Mouse (Mus musculus) Patski (cell line): ENCODE results near the gene Plekha7. TPM values are rescaled to one million over a fixed set of nuclear protein-coding genes. Genes with fewer than 3 reads are reported as not detected.
A peak's percentile ranks its signal among the peaks of the same experiment; 100 is the strongest.

ENCODE experiments used
- ATAC-seq: fragments of 100-300 bp; one replicate; pipeline ENCODE4 v1.8.0; 2021
- CTCF ChIA-PET: fragments of 350-600 bp; sonication (Branson Sonifier 250); formaldehyde crosslinking; loops from one replicate; lab custom pipeline; 2022; ENCODE audit warnings: inconsistent platforms; lab: Charles Lee
- POLR2A ChIA-PET: fragments of 350-600 bp; sonication (Branson Sonifier 250); formaldehyde crosslinking; loops from one replicate; lab custom pipeline; 2022; ENCODE audit warnings: antibody characterized with exemption, inconsistent platforms; lab: Charles Lee
- DNase-seq: peaks from one replicate; pipeline ENCODE4 v3.0.0-alpha.2; 2011; ENCODE audit warnings: low read depth, low spot score
- H3K27me3 ChIP-seq: fragments of 371-371 bp; one replicate; pipeline ENCODE4 v1.5.1; 2021
- CTCF ChIP-seq: fragments of 100-300 bp; IDR thresholded peaks from one replicate; pipeline ENCODE4 v1.5.1; 2021
- in situ Hi-C: fragments of 300-500 bp; cut with MboI; formaldehyde crosslinking; loops from 3 replicates; pipeline ENCODE4 v1.11.1; 2018; ENCODE audit warnings: low pct_unique_long_range_greater_than_20kb, mixed read lengths
- polyA plus RNA-seq: library from polyadenylated mRNA; unstranded; gene quantifications from one replicate; pipeline ENCODE4 v1.2.3, GENCODE M21; 2021

The Plekha7 gene
- polyA plus RNA-seq, 1 experiment from 2014 or later, result 31.0 TPM

DNA sequence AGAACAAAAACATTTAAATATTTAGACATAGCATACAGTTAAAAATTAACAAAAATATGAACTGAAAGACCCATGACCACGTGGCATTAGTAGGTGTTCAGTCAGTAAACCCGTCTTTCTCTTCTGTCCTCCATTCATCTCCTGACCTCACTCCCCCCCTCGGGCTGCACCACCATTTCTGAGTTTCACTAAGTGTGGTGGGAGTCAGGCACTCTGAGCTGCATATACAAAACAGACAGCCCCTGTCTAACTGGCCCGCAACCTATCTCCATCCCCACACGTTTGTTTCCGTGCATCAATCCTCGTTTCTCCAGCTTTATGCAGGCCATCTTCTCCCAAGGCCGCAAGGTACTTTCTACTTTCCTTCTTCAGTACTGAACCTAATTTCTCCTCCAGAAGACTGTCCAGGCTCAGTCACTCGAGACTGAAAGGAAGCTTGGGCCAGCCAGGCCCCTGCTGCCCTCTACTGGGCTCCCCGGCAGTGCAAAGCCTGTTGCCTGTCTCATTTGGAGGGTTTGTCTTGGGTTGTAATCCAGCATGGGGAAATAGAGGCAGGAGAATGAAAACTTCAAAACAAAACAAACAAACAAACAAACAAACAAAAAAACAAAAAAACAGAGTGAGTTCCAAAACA, 15.3 kb upstream of the Plekha7 start:
- H3K27me3 ChIP-seq, result no peaks in the 10 kb centered on the region
- DNase-seq (no peak), ATAC-seq (peak; percentile 74)
- in situ Hi-C loops, result loop anchor here (10.0 kb wide), 2 partner anchors 159 to 189 kb away; no protein-coding TSS in a partner anchor
- ChIA-PET CTCF (interaction anchor here (0.9 to 6.2 kb wide), 11 partner anchors 10 to 168 kb away, joined by 3 to 38 read pairs (median 4); no protein-coding TSS in a partner anchor), POLR2A (interaction anchor here (0.6 kb wide), 1 partner anchor 33 kb away, joined by 3 read pairs; no protein-coding TSS in a partner anchor)
- peak; percentile 86 for TF ChIP-seq CTCF

DNA sequence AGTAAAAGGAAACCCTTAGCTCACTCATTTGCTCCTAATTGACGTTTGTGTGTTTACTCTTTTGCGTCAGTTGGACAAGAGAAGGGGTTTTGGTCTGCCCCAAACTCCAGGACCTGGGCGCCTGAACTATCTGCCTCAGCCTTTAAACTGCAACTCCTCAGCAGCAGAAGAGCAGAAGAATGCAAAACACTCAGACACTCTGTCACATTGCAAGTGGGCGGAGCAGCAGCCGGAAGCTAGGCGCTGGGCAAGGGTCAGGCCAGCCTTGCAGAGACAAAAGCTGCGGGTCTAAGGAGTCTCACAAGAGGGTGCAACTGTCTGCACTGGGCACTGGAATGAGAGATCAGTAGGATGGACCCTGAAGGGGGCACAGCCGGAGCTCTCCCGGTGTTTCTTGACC, 1.3 kb upstream of the Plekha7 start:
- DNase-seq (no peak), ATAC-seq (no peak)
- CTCF ChIA-PET, result interaction anchor here (1.1 to 1.2 kb wide), 2 partner anchors 9 to 46 kb away, joined by 4 to 6 read pairs; no protein-coding TSS in a partner anchor
- TF ChIP-seq CTCF, result no peak
- H3K27me3 ChIP-seq, result no peaks in the 10 kb centered on the region
- POLR2A ChIA-PET, result interaction anchor here (0.6 to 1.4 kb wide), 6 partner anchors 11 to 203 kb away, joined by 3 to 4 read pairs (median 3); no protein-coding TSS in a partner anchor
- in situ Hi-C loops, result loop anchor here (5.0 kb wide), 1 partner anchor 52 kb away; no protein-coding TSS in a partner anchor

DNA sequence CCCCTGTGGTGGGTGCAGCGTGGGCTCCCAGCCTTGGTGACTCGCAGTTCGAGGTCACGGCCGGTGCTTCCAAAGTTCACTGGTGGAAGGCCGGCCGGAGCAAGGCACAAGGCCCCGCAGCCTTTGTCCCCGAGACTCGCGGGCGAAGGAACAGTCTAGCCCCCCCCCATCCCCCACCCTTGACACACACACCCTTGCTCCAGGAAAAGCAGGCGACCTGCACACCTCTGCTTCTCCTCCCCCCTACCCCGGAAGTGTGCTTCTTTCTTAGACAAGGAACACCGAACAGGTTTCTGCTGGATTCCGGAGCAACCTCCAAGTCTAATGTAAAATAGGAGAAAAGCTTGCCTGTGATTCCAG, 436 bp upstream of the Plekha7 start:
- DNase-seq (no peak), ATAC-seq (no peak)
- ChIA-PET CTCF (interaction anchor here (0.7 to 1.2 kb wide), 2 partner anchors 9 to 45 kb away, joined by 3 to 4 read pairs; no protein-coding TSS in a partner anchor), POLR2A (interaction anchor here (1.0 to 1.4 kb wide), 3 partner anchors 11 to 46 kb away, joined by 3 to 4 read pairs (median 4); no protein-coding TSS in a partner anchor)
- no peak for TF ChIP-seq CTCF
- in situ Hi-C loops, result loop anchor here (5.0 kb wide), 1 partner anchor 51 kb away; no protein-coding TSS in a partner anchor
- H3K27me3 ChIP-seq, result no peaks in the 10 kb centered on the region

GRCm38 (mm10) chr7:116307099-116307870, 891 bp downstream of the Plekha7 start:
- in situ Hi-C loops, result loop anchor here (5.0 kb wide), 1 partner anchor 50 kb away; no protein-coding TSS in a partner anchor
- CTCF ChIA-PET, result interaction anchor here (0.8 to 1.7 kb wide), 2 partner anchors 9 to 46 kb away, joined by 3 to 6 read pairs; no protein-coding TSS in a partner anchor
- POLR2A ChIA-PET, result interaction anchor here (1.0 to 1.4 kb wide), 3 partner anchors 20 to 44 kb away, joined by 3 to 4 read pairs (median 3); no protein-coding TSS in a partner anchor
- no peaks in the 10 kb centered on the region for H3K27me3 ChIP-seq
- ATAC-seq (peak; percentile 78), DNase-seq (no peak)
- TF ChIP-seq CTCF, result no peak

DNA sequence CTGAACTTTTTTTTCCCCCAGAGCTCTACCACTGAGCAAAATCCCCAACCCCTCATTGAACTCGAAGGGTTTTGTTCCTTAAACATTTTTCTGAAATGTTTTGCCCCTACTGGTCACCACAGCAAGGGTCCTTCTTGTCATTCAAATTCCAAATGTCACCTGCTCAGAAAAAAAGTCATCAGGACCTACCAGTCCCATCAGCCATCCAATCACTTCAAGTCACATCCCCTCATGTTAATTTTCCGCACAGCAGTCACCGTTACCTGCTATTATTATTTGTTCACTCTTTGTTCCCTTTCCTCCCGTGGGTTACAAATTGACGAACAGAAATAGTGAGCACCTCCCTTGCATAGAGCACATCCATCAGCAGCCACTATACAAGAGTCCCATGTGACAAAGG, 1.6 kb downstream of the Plekha7 start:
- H3K27me3 ChIP-seq, result no peaks in the 10 kb centered on the region
- in situ Hi-C loops, result loop anchor here (5.0 kb wide), 1 partner anchor 49 kb away; no protein-coding TSS in a partner anchor
- ChIA-PET POLR2A (interaction anchor here (0.6 to 1.4 kb wide), 3 partner anchors 9 to 44 kb away, joined by 3 to 6 read pairs (median 3); no protein-coding TSS in a partner anchor), CTCF (interaction anchor here (1.7 kb wide), 1 partner anchor 45 kb away, joined by 6 read pairs; no protein-coding TSS in a partner anchor)
- TF ChIP-seq CTCF, result no peak
- no peak for ATAC-seq
- no peak for DNase-seq

GRCm38 (mm10) chr7:116301661-116302311, 6.4 kb downstream of the Plekha7 start:
- in situ Hi-C loops, result no loop called here
- ChIA-PET POLR2A (no interaction called here), CTCF (interaction anchor here (1.2 kb wide), 2 partner anchors 9 to 39 kb away, joined by 4 to 5 read pairs; no protein-coding TSS in a partner anchor)
- TF ChIP-seq CTCF, result no peak
- H3K27me3 ChIP-seq, result no peaks in the 10 kb centered on the region
- ATAC-seq, result no peak
- DNase-seq, result no peak

- CTCF ChIA-PET, result interaction anchor here (1.2 kb wide), 2 partner anchors 9 to 39 kb away, joined by 4 to 5 read pairs; no protein-coding TSS in a partner anchor
- in situ Hi-C loops, result no loop called here
- no peaks in the 10 kb centered on the region for H3K27me3 ChIP-seq
- no peak for TF ChIP-seq CTCF
- POLR2A ChIA-PET, result interaction anchor here (0.6 kb wide), 1 partner anchor 48 kb away, joined by 3 read pairs; no protein-coding TSS in a partner anchor
- no peak for DNase-seq
- ATAC-seq, result no peak
Measured at GRCm38 (mm10) chr7:116301144-116301543, 7.0 kb downstream of the Plekha7 start.

GRCm38 (mm10) chr7:116298851-116299250, 9.3 kb downstream of the Plekha7 start:
- POLR2A ChIA-PET, result no interaction called here

GRCm38 (mm10) chr7:116298389-116298788, 9.8 kb downstream of the Plekha7 start:
- no peak for DNase-seq
- no peak for TF ChIP-seq CTCF
- no peak for ATAC-seq
- POLR2A ChIA-PET, result interaction anchor here (0.7 kb wide), 1 partner anchor 11 kb away, joined by 3 read pairs; no protein-coding TSS in a partner anchor
- CTCF ChIA-PET, result interaction anchor here (1.6 kb wide), 1 partner anchor 9 kb away, joined by 3 read pairs; the partner anchor contains the start of gene Plekha7
- no peaks in the 10 kb centered on the region for H3K27me3 ChIP-seq
- in situ Hi-C loops, result no loop called here

More at GRCm38 (mm10) chr7:116298851-116299250, 9.3 kb downstream of the Plekha7 start:
- TF ChIP-seq CTCF, result no peak
- in situ Hi-C loops, result no loop called here
- ATAC-seq (no peak), DNase-seq (no peak)
- H3K27me3 ChIP-seq, result no peaks in the 10 kb centered on the region
- CTCF ChIA-PET, result interaction anchor here (1.0 to 1.6 kb wide), 2 partner anchors 9 to 147 kb away, joined by 3 read pairs; partner anchors contain the start of gene Plekha7
